Mouse (Mus musculus) v-Abl transformed pro-B cells (cell line): ENCODE measurements around the gene Cela3b.

Experiments
- in situ Hi-C, 2 experiments: fragments of 400-800 bp; cut with MboI; formaldehyde crosslinking; loops; one replicate each; pipeline ENCODE4 v1.15.1; 2025; ENCODE audit not compliant: unreplicated experiment in 2 of 2

The Cela3b gene

GRCm38 (mm10) chr4:137379085-137379484 lies 51.3 kb downstream of the Cela3b start:
- in situ Hi-C loops, result loop anchor here in 1 of 2 experiments (25.0 kb wide), 1 partner anchor 1533 kb away; the partner anchor contains the start of gene Otud3

GRCm38 (mm10) chr4:137377526-137378304 lies 52.6 kb downstream of the Cela3b start:
- in situ Hi-C loops, result loop anchor here in 1 of 2 experiments (25.0 kb wide), 1 partner anchor 1535 kb away; the partner anchor contains the start of gene Otud3

GRCm38 (mm10) chr4:137376778-137377177 lies 53.6 kb downstream of the Cela3b start:
- in situ Hi-C loops, result loop anchor here in 1 of 2 experiments (25.0 kb wide), 1 partner anchor 1536 kb away; the partner anchor contains the start of gene Otud3

GRCm38 (mm10) chr4:137375314-137376278 lies 54.7 kb downstream of the Cela3b start:
- in situ Hi-C loops, result loop anchor here in 1 of 2 experiments (25.0 kb wide), 1 partner anchor 1537 kb away; the partner anchor contains the start of gene Otud3

- in situ Hi-C loops, result no loop called here
Observed at GRCm38 (mm10) chr4:137373711-137374110, 56.6 kb downstream of the Cela3b start.

GRCm38 (mm10) chr4:137371596-137372523 lies 58.5 kb downstream of the Cela3b start:
- in situ Hi-C loops, result no loop called here
